Mouse (Mus musculus): ENCODE data around the gene Olfr1022. TPM values are rescaled to one million over a fixed set of nuclear protein-coding genes. Genes with fewer than 3 reads are reported as not detected.

Gene Olfr1022
- not detected in 2 replicates for polyA plus RNA-seq (2012; rRNA removed)

GRCm38 (mm10) chr2:85868294-85868693 lies at the start of gene Olfr1022:
Gene Olfr1022 (plus strand): TSS chr2:85868594.
- DNase-seq: no peak
- no peak within 1 kb of the TSS for H3K4me3 ChIP-seq (replicated peaks; ENCODE audit: extremely low read depth, low read depth, low read length)
- TF ChIP-seq CTCF (IDR thresholded peaks at IDR 0.05; ENCODE audit: insufficient read depth, low read length) (no peak), POLR2A (IDR thresholded peaks at IDR 0.05; ENCODE audit: borderline replicate concordance, extremely low read depth, low read depth, low read length) (no peak)
- no peaks in the 10 kb centered on the region for H3K4me1 ChIP-seq (ENCODE audit: control insufficient read depth, insufficient read depth, low read length)
- WGBS: 35% methylated on average over 2 of the region's 2 CpGs

GRCm38 (mm10) chr2:85845383-85845782 lies 23.0 kb upstream of the Olfr1022 start, which contains the start of gene Olfr1019:
Gene Olfr1019 (minus strand): TSS chr2:85845483.
- DNase-seq: no peak
- H3K4me3 ChIP-seq (replicated peaks; ENCODE audit: extremely low read depth, low read depth, low read length): no peak within 1 kb of the TSS
- TF ChIP-seq CTCF (IDR thresholded peaks at IDR 0.05; ENCODE audit: insufficient read depth, low read length): no peak
- TF ChIP-seq POLR2A (IDR thresholded peaks at IDR 0.05; ENCODE audit: borderline replicate concordance, extremely low read depth, low read depth, low read length): no peak

DNA sequence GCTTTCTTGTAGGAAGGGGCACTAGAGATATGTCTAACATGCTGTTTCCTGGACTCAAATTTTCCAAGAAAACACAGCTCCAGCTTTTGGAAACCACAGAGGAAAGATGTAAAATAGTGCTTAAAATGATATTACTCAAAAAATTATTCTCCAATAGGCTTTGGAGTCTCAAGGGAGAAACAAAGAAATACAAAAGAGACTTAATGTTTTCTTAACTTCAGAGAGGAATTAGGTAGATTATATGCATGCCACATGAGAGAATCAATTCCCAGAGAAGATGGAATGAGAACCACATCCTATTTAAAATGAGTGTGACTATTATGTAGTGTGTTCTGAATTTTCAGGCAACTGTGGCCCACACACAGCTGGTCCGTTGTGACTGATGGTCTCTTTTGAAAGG lies 21.7 kb upstream of the Olfr1022 start, which contains the start of gene Olfr1020:
TSS of gene Olfr1020 (plus strand) at position 301 of the 400 bp plus-strand sequence.
- Histone ChIP-seq H3K4me1 (ENCODE audit: control insufficient read depth, insufficient read depth, low read length) (no peaks in the 10 kb centered on the region), H3K4me3 (replicated peaks; ENCODE audit: extremely low read depth, low read depth, low read length) (no peak within 1 kb of the TSS)
- TF ChIP-seq POLR2A (IDR thresholded peaks at IDR 0.05; ENCODE audit: borderline replicate concordance, extremely low read depth, low read depth, low read length) (no peak), CTCF (IDR thresholded peaks at IDR 0.05; ENCODE audit: insufficient read depth, low read length) (no peak)
- DNase-seq: no peak
- 88% methylated on average over 1 of the region's 1 CpGs for WGBS

More at GRCm38 (mm10) chr2:85845383-85845782, 23.0 kb upstream of the Olfr1022 start, which contains the start of gene Olfr1019:
- H3K4me1 ChIP-seq (ENCODE audit: control insufficient read depth, insufficient read depth, low read length): no peaks in the 10 kb centered on the region

DNA sequence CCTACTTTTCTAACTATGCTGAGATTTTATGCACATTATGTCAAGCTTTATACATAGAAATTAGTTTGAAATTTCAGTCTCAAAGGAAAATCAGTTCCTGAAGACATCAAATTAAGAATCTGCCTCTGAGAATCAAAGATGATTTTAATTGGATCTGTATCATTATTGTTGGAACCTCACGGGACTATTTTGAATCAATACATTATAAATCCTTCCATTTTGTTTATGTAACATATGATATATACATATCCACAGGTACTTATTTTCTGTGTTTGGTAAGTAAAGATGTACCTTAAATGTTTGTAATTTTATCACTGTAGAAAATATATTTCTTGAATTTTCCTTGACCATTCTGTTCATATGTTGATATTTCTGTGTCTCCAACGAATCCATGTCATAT lies 16.9 kb downstream of the Olfr1022 start, which contains the start of gene Olfr1023:
TSS of gene Olfr1023 (plus strand) at position 301 of the 400 bp plus-strand sequence.
- DNase-seq: no peak
- WGBS: 58% methylated on average over 2 of the region's 2 CpGs
- Histone ChIP-seq H3K4me3 (replicated peaks; ENCODE audit: extremely low read depth, low read depth, low read length) (no peak within 1 kb of the TSS), H3K4me1 (ENCODE audit: control insufficient read depth, insufficient read depth, low read length) (no peaks in the 10 kb centered on the region)
- TF ChIP-seq POLR2A (IDR thresholded peaks at IDR 0.05; ENCODE audit: borderline replicate concordance, extremely low read depth, low read depth, low read length): no peak
- TF ChIP-seq CTCF (IDR thresholded peaks at IDR 0.05; ENCODE audit: insufficient read depth, low read length): no peak

DNA sequence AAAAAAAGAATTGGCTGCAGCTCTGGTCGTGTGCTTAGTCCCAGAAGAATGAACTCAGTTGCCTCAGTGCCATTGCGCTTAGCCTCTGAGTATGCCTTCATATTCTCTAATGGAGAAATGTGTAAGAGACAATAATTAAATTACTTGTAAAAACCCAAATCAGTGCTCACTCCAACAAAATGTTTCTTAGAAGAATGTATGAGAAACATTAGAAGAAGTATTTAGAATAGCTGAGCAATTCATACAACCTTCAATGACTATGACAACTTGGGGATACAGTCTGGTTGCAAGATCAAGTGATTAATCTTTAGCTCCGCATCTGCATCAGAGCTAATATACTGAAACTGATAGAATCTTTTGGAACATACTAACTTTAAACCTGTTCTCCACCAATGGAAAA lies 36.6 kb downstream of the Olfr1022 start, which contains the start of gene Olfr1024:
TSS of gene Olfr1024 (minus strand) at position 101 of the 400 bp plus-strand sequence.
- DNase-seq: no peak
- Histone ChIP-seq H3K4me1 (ENCODE audit: control insufficient read depth, insufficient read depth, low read length) (no peaks in the 10 kb centered on the region), H3K4me3 (replicated peaks; ENCODE audit: extremely low read depth, low read depth, low read length) (no peak within 1 kb of the TSS)
- 81% methylated on average over 3 of the region's 3 CpGs for WGBS
- TF ChIP-seq CTCF (IDR thresholded peaks at IDR 0.05; ENCODE audit: insufficient read depth, low read length): no peak
- TF ChIP-seq POLR2A (IDR thresholded peaks at IDR 0.05; ENCODE audit: borderline replicate concordance, extremely low read depth, low read depth, low read length): no peak

- H3K4me1 ChIP-seq (ENCODE audit: control insufficient read depth, insufficient read depth, low read length): no peaks in the 10 kb centered on the region
- no peak for TF ChIP-seq POLR2A (IDR thresholded peaks at IDR 0.05; ENCODE audit: borderline replicate concordance, extremely low read depth, low read depth, low read length)
- no peak for TF ChIP-seq CTCF (IDR thresholded peaks at IDR 0.05; ENCODE audit: insufficient read depth, low read length)
- no peak for DNase-seq
- H3K4me3 ChIP-seq (replicated peaks; ENCODE audit: extremely low read depth, low read depth, low read length): no peak overlapping the region
Observed at GRCm38 (mm10) chr2:85913197-85913596, 44.8 kb downstream of the Olfr1022 start.

- 40% methylated on average over 1 of the region's 1 CpGs for WGBS
- no peaks in the 10 kb centered on the region for H3K4me1 ChIP-seq (ENCODE audit: control insufficient read depth, insufficient read depth, low read length)
- no peak within 1 kb of the TSS for H3K4me3 ChIP-seq (replicated peaks; ENCODE audit: extremely low read depth, low read depth, low read length)
- TF ChIP-seq POLR2A (IDR thresholded peaks at IDR 0.05; ENCODE audit: borderline replicate concordance, extremely low read depth, low read depth, low read length) (no peak), CTCF (IDR thresholded peaks at IDR 0.05; ENCODE audit: insufficient read depth, low read length) (no peak)
- DNase-seq: no peak
Observed at GRCm38 (mm10) chr2:85914893-85915292, 46.5 kb downstream of the Olfr1022 start, which contains the start of gene Olfr1025-ps1. Gene Olfr1025-ps1 (plus strand): TSS chr2:85915193.

Other genes starting within 250 kb of the Olfr1022 start
- not detected in 2 replicates for gene Olfr1002, start 217.9 kb upstream of the Olfr1022 start, polyA plus RNA-seq (2012; rRNA removed)
- gene Olfr154, start 204.1 kb upstream of the Olfr1022 start, polyA plus RNA-seq (2012; rRNA removed): not detected in 2 replicates
- gene Olfr1006, start 189.8 kb upstream of the Olfr1022 start, polyA plus RNA-seq (2012; rRNA removed): not detected in 2 replicates
- not detected in 2 replicates for gene Olfr1008, start 179.2 kb upstream of the Olfr1022 start, polyA plus RNA-seq (2012; rRNA removed)
- gene Olfr1009, start 153.2 kb upstream of the Olfr1022 start, polyA plus RNA-seq (2012; rRNA removed): not detected in 2 replicates
- gene Olfr1012, start 105.8 kb upstream of the Olfr1022 start, polyA plus RNA-seq (2012; rRNA removed): not detected in 2 replicates
- not detected in 2 replicates for gene Olfr1013, start 101.5 kb upstream of the Olfr1022 start, polyA plus RNA-seq (2012; rRNA removed)
- not detected in 2 replicates for gene Olfr1014, start 95.9 kb upstream of the Olfr1022 start, polyA plus RNA-seq (2012; rRNA removed)
- not detected in 2 replicates for gene Olfr1015, start 86.6 kb upstream of the Olfr1022 start, polyA plus RNA-seq (2012; rRNA removed)
- gene Olfr1016, start 66.0 kb upstream of the Olfr1022 start, polyA plus RNA-seq (2012; rRNA removed): not detected in 2 replicates
- gene Olfr1018, start 50.1 kb upstream of the Olfr1022 start, polyA plus RNA-seq (2012; rRNA removed): not detected in 2 replicates
- not detected in 2 replicates for gene Olfr1019, start 23.1 kb upstream of the Olfr1022 start, polyA plus RNA-seq (2012; rRNA removed)
- gene Olfr1020, start 21.6 kb upstream of the Olfr1022 start, polyA plus RNA-seq (2012; rRNA removed): not detected in 2 replicates
- not detected in 2 replicates for gene Olfr1023, start 17.0 kb downstream of the Olfr1022 start, polyA plus RNA-seq (2012; rRNA removed)
- not detected in 2 replicates for gene Olfr1024, start 36.5 kb downstream of the Olfr1022 start, polyA plus RNA-seq (2012; rRNA removed)
- not detected in 2 replicates for gene Olfr1025-ps1, start 46.6 kb downstream of the Olfr1022 start, polyA plus RNA-seq (2012; rRNA removed)
- gene Olfr1026, start 53.0 kb downstream of the Olfr1022 start, polyA plus RNA-seq (2012; rRNA removed): not detected in 2 replicates
- not detected in 2 replicates for gene Olfr1028, start 81.8 kb downstream of the Olfr1022 start, polyA plus RNA-seq (2012; rRNA removed)
- gene Olfr1029, start 105.3 kb downstream of the Olfr1022 start, polyA plus RNA-seq (2012; rRNA removed): not detected in 2 replicates
- gene Olfr1030, start 110.7 kb downstream of the Olfr1022 start, polyA plus RNA-seq (2012; rRNA removed): not detected in 2 replicates
- not detected in 2 replicates for gene Olfr1031, start 121.7 kb downstream of the Olfr1022 start, polyA plus RNA-seq (2012; rRNA removed)
- not detected in 2 replicates for gene Olfr1032, start 136.9 kb downstream of the Olfr1022 start, polyA plus RNA-seq (2012; rRNA removed)
- gene Olfr1033, start 152.0 kb downstream of the Olfr1022 start, polyA plus RNA-seq (2012; rRNA removed): 0.36 and 0.45 TPM in 2 replicates
- gene Olfr1034, start 177.3 kb downstream of the Olfr1022 start, polyA plus RNA-seq (2012; rRNA removed): 0.07 and 0.09 TPM in 2 replicates
- gene Olfr1036, start 205.4 kb downstream of the Olfr1022 start, polyA plus RNA-seq (2012; rRNA removed): not detected in 2 replicates
- not detected in 2 replicates for gene Olfr1037, start 218.8 kb downstream of the Olfr1022 start, polyA plus RNA-seq (2012; rRNA removed)

Measured in lung, adult 2 months (tissue).